Mouse (Mus musculus): ENCODE results near the gene Nrsn2. TPM values are rescaled to one million over a fixed set of nuclear protein-coding genes. Genes with fewer than 3 reads are reported as not detected.
A peak's percentile ranks its signal among the peaks of the same experiment; 100 is the strongest.

Gene Nrsn2
- polyA plus RNA-seq, 1 experiment from 2014 or later, result not detected

- H3K4me3 ChIP-seq (ENCODE audit: low read depth, low read length), result peak within 1 kb of the TSS; percentile 62
- no peak for TF ChIP-seq CTCF (IDR thresholded peaks at IDR 0.05; ENCODE audit: low read depth)
- peaks cover 9% of the 10 kb centered on the region for H3K4me1 ChIP-seq (ENCODE audit: insufficient read depth)
- H3K4me2 ChIP-seq, result peak within 1 kb of the TSS; percentile 95
- WGBS, result under 1% methylated on average over 75 of the region's 104 CpGs
- peak; percentile 100 for DNase-seq
- H3K36me3 ChIP-seq (ENCODE audit: insufficient read depth), result peaks cover 13% of the 10 kb centered on the region
- H3K27ac ChIP-seq (ENCODE audit: low read depth), result peak within 1 kb of the TSS; percentile 100
- no peaks in the 10 kb centered on the region for H3K27me3 ChIP-seq (ENCODE audit: insufficient read depth, low read length)
- H3K9me3 ChIP-seq (ENCODE audit: low read depth, low read length), result no peaks in the 10 kb centered on the region
- peak within 1 kb of the TSS; percentile 92 for H3K9ac ChIP-seq
- ATAC-seq (ENCODE audit: insufficient read depth), result peak; percentile 65
Observed at GRCm38 (mm10) chr2:152397680-152398435, 21.4 kb upstream of the Nrsn2 start, which contains the start of gene Sox12. Sox12 (minus strand) TSS chr2:152398063.

- TF ChIP-seq CTCF (IDR thresholded peaks at IDR 0.05; ENCODE audit: low read depth), result no peak; the same call in 1 of the 2 replicates
- Histone ChIP-seq H3K9ac (peak overlapping the region; percentile 92), H3K4me3 (ENCODE audit: low read depth, low read length) (peak overlapping the region; percentile 62), H3K9me3 (ENCODE audit: low read depth, low read length) (no peaks in the 10 kb centered on the region), H3K4me1 (ENCODE audit: insufficient read depth) (peaks cover 9% of the 10 kb centered on the region), H3K27me3 (ENCODE audit: insufficient read depth, low read length) (no peaks in the 10 kb centered on the region), H3K36me3 (ENCODE audit: insufficient read depth) (peaks cover 13% of the 10 kb centered on the region), H3K4me2 (peak overlapping the region; percentile 95), H3K27ac (ENCODE audit: low read depth) (peak overlapping the region; percentile 100)
- DNase-seq (peak; percentile 88), ATAC-seq (ENCODE audit: insufficient read depth) (peak; percentile 3; the same call in 1 of the 2 replicates)
- WGBS, result under 1% methylated on average over 77 of the region's 77 CpGs
Observed at GRCm38 (mm10) chr2:152397004-152397589, 20.7 kb upstream of the Nrsn2 start.

GRCm38 (mm10) chr2:152396110-152397003 is 19.9 kb upstream of the Nrsn2 start:
- H3K27me3 ChIP-seq (ENCODE audit: insufficient read depth, low read length), result no peaks in the 10 kb centered on the region
- H3K4me1 ChIP-seq (ENCODE audit: insufficient read depth), result peaks cover 9% of the 10 kb centered on the region
- peak overlapping the region; percentile 62 for H3K4me3 ChIP-seq (ENCODE audit: low read depth, low read length)
- TF ChIP-seq CTCF (IDR thresholded peaks at IDR 0.05; ENCODE audit: low read depth), result peak; percentile 74
- ATAC-seq (ENCODE audit: insufficient read depth) (peak; percentile 50), DNase-seq (peak; percentile 98)
- H3K27ac ChIP-seq (ENCODE audit: low read depth), result peak overlapping the region; percentile 100
- no peaks in the 10 kb centered on the region for H3K9me3 ChIP-seq (ENCODE audit: low read depth, low read length)
- peak overlapping the region; percentile 95 for H3K4me2 ChIP-seq
- peaks cover 13% of the 10 kb centered on the region for H3K36me3 ChIP-seq (ENCODE audit: insufficient read depth)
- under 1% methylated on average over 46 of the region's 46 CpGs for WGBS
- peak overlapping the region; percentile 92 for H3K9ac ChIP-seq

- Histone ChIP-seq H3K27ac (ENCODE audit: low read depth) (peak overlapping the region; percentile 100; the same call in 1 of the 2 replicates), H3K9me3 (ENCODE audit: low read depth, low read length) (no peaks in the 10 kb centered on the region), H3K4me2 (peak overlapping the region; percentile 95), H3K4me3 (ENCODE audit: low read depth, low read length) (peak overlapping the region; percentile 62), H3K27me3 (ENCODE audit: insufficient read depth, low read length) (no peaks in the 10 kb centered on the region), H3K9ac (peak overlapping the region; percentile 58), H3K36me3 (ENCODE audit: insufficient read depth) (peaks cover 13% of the 10 kb centered on the region), H3K4me1 (ENCODE audit: insufficient read depth) (peaks cover 9% of the 10 kb centered on the region)
- no peak for ATAC-seq (ENCODE audit: insufficient read depth)
- WGBS, result 6% methylated on average over 13 of the region's 13 CpGs
- TF ChIP-seq CTCF (IDR thresholded peaks at IDR 0.05; ENCODE audit: low read depth), result no peak
- no peak for DNase-seq
Observed at GRCm38 (mm10) chr2:152395271-152395920, 19.0 kb upstream of the Nrsn2 start.

GRCm38 (mm10) chr2:152393225-152394017 is 17.0 kb upstream of the Nrsn2 start:
- no peak for TF ChIP-seq CTCF (IDR thresholded peaks at IDR 0.05; ENCODE audit: low read depth)
- DNase-seq (peak; percentile 21), ATAC-seq (ENCODE audit: insufficient read depth) (no peak)
- no peak overlapping the region for H3K4me3 ChIP-seq (ENCODE audit: low read depth, low read length)
- H3K9me3 ChIP-seq (ENCODE audit: low read depth, low read length), result no peaks in the 10 kb centered on the region
- H3K4me2 ChIP-seq, result peak overlapping the region; percentile 95
- H3K9ac ChIP-seq, result no peak overlapping the region
- H3K36me3 ChIP-seq (ENCODE audit: insufficient read depth), result peaks cover 13% of the 10 kb centered on the region
- peaks cover 6% of the 10 kb centered on the region; the same call in 1 of the 2 replicates for H3K4me1 ChIP-seq (ENCODE audit: insufficient read depth)
- WGBS, result 34% methylated on average over 9 of the region's 9 CpGs
- no peaks in the 10 kb centered on the region for H3K27me3 ChIP-seq (ENCODE audit: insufficient read depth, low read length)
- H3K27ac ChIP-seq (ENCODE audit: low read depth), result no peak overlapping the region

- no peaks in the 10 kb centered on the region for H3K9me3 ChIP-seq (ENCODE audit: low read depth, low read length)
- H3K27me3 ChIP-seq (ENCODE audit: insufficient read depth, low read length), result no peaks in the 10 kb centered on the region
- no peak overlapping the region for H3K27ac ChIP-seq (ENCODE audit: low read depth)
- WGBS, result 21% methylated on average over 3 of the region's 3 CpGs
- peaks cover 13% of the 10 kb centered on the region for H3K36me3 ChIP-seq (ENCODE audit: insufficient read depth)
- H3K4me1 ChIP-seq (ENCODE audit: insufficient read depth), result peaks cover 6% of the 10 kb centered on the region; the same call in 1 of the 2 replicates
- ATAC-seq (ENCODE audit: insufficient read depth) (no peak), DNase-seq (peak; percentile 87)
- peak; percentile 85 for TF ChIP-seq CTCF (IDR thresholded peaks at IDR 0.05; ENCODE audit: low read depth)
- H3K4me2 ChIP-seq, result no peak overlapping the region
- no peak overlapping the region for H3K4me3 ChIP-seq (ENCODE audit: low read depth, low read length)
- H3K9ac ChIP-seq, result no peak overlapping the region
Observed at GRCm38 (mm10) chr2:152392786-152393185, 16.3 kb upstream of the Nrsn2 start.

All from lung, embryonic 14.5 days (tissue).